Mouse (Mus musculus) activated CD4-positive, CD25-positive, alpha-beta regulatory T cell, adult 4 months (primary cell): ENCODE measurements around the gene Cdk5r2. TPM values are rescaled to one million over a fixed set of nuclear protein-coding genes. Genes with fewer than 3 reads are reported as not detected.

Source experiments
- ATAC-seq: one replicate; pipeline ENCODE4 v1.8.0; 2017
- polyA plus RNA-seq, 2 experiments: library from polyadenylated mRNA; unstranded; fragments of 100-300 nt; shearing (Covaris generic); gene quantifications; one replicate each; pipeline ENCODE4 v1.2.1; 2017

The Cdk5r2 gene
- polyA plus RNA-seq, 2 experiments from 2014 or later = not detected

- no peak for ATAC-seq
Observed at GRCm38 (mm10) chr1:74851001-74851775, 3.5 kb upstream of the Cdk5r2 start.

GRCm38 (mm10) chr1:74855156-74855555 is 422 bp downstream of the Cdk5r2 start:
- no peak for ATAC-seq

GRCm38 (mm10) chr1:74855651-74856438 is 1.1 kb downstream of the Cdk5r2 start:
- ATAC-seq = no peak

- ATAC-seq = no peak
Observed at GRCm38 (mm10) chr1:74856439-74856720, 1.6 kb downstream of the Cdk5r2 start.

- no peak for ATAC-seq
Observed at GRCm38 (mm10) chr1:74856791-74857190, 2.1 kb downstream of the Cdk5r2 start.

GRCm38 (mm10) chr1:74857201-74857600 is 2.5 kb downstream of the Cdk5r2 start:
- ATAC-seq = no peak

GRCm38 (mm10) chr1:74857677-74858076 is 2.9 kb downstream of the Cdk5r2 start:
- ATAC-seq = no peak

GRCm38 (mm10) chr1:74858171-74858719 is 3.5 kb downstream of the Cdk5r2 start:
- ATAC-seq = no peak

GRCm38 (mm10) chr1:74858805-74859204 is 4.1 kb downstream of the Cdk5r2 start:
- no peak for ATAC-seq

GRCm38 (mm10) chr1:74859223-74859984 is 4.7 kb downstream of the Cdk5r2 start:
- no peak for ATAC-seq

- no peak for ATAC-seq
Observed at GRCm38 (mm10) chr1:74861783-74862182, 7.0 kb downstream of the Cdk5r2 start.

- no peak for ATAC-seq
Observed at GRCm38 (mm10) chr1:74872218-74872617, 17.5 kb downstream of the Cdk5r2 start.

GRCm38 (mm10) chr1:74877199-74877598 is 22.5 kb downstream of the Cdk5r2 start:
- no peak for ATAC-seq

GRCm38 (mm10) chr1:74880785-74881360 is 26.1 kb downstream of the Cdk5r2 start:
- ATAC-seq = no peak

GRCm38 (mm10) chr1:74882055-74882734 is 27.5 kb downstream of the Cdk5r2 start:
- no peak for ATAC-seq

GRCm38 (mm10) chr1:74882828-74883227 is 28.1 kb downstream of the Cdk5r2 start:
- ATAC-seq = no peak

- ATAC-seq = no peak
Observed at GRCm38 (mm10) chr1:74883441-74883840, 28.7 kb downstream of the Cdk5r2 start.

- ATAC-seq = no peak
Observed at GRCm38 (mm10) chr1:74884196-74885141, 29.7 kb downstream of the Cdk5r2 start.

GRCm38 (mm10) chr1:74885369-74886042 is 30.8 kb downstream of the Cdk5r2 start, which contains the start of gene Fev:
TSS of gene Fev (minus strand) at chr1:74885419.
- no peak for ATAC-seq

- no peak for ATAC-seq
Observed at GRCm38 (mm10) chr1:74891513-74891912, 36.8 kb downstream of the Cdk5r2 start.
